Mouse (Mus musculus): Measurements from ENCODE around the gene Calm2. TPM values are rescaled to one million over a fixed set of nuclear protein-coding genes. Genes with fewer than 3 reads are reported as not detected.

Calm2 gene
- polyA plus RNA-seq, 1 experiment from 2014 or later: 3,386 TPM

DNA sequence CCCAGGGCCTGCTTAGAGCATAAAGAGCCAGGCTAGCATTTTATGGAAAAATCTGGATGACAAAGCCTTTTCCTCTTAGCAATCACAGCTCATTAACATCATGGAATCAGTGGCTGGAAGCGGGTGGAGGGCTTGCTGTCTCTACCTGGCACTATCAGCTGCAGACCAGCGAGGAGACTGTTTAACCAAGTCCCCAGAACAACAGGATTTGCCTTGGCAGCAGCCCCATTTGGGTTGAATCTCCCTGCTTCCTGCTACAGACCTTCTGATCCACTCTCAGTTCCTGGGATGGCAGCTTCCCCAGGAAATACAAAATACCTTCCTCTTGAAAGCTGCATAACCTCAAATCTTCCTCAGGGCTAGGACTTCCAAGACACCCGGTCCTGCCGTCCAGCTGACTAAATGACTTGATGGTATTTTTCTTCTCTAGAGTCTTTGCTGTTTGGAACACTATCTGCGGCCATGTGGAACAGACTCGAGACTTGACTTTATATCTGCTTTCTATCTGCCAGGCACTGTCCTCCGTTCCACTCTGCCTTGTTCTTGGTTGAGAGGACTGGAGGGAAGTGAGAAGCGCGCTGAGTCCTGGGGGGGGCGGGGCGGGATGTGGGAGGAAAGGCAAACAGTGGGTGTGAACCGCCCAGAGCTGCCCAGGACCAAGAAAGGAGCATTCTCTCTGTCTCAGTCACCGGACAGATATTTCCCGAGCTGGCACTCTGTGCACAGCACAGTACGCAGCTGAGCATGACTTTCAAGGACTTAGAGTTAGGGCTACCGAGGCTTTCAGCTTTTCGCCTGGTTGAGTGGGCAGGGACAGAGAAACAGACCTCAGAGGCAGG is 12.4 kb upstream of the Calm2 start:
- Histone ChIP-seq H3K4me1 (peaks cover 49% of the 10 kb centered on the region), H3K36me3 (no peaks in the 10 kb centered on the region), H3K9me3 (replicated peaks) (no peaks in the 10 kb centered on the region), H3K9ac (replicated peaks) (peak overlapping the region; percentile 17; the same call in 1 of the 2 replicates), H3K27me3 (replicated peaks) (no peaks in the 10 kb centered on the region), H3K27ac (replicated peaks) (peak overlapping the region; percentile 77), H3K4me2 (peak overlapping the region; percentile 40), H3K4me3 (replicated peaks) (no peak overlapping the region)
- 10% methylated on average over 13 of the region's 17 CpGs for WGBS
- ATAC-seq (ENCODE audit: low FRiP score): peak; percentile 45

DNA sequence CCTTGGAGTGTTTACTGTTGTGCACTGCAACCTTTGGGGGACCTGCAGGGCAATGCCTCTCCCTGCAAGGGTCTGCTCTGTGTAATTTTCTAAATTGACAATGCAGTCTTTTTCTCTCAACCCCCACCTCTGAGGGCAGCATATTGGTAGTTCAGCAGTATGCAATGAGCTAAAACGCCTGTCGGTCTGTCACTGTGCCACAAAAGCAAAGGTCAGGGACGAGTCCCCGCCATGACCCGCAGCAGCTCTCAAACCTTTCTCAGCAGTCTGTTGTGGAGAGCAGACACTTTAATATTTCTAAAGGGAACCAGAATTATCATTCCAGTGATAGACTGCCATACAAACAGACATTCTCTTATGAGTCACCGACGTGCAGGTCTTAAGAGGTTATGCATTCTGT is 11.2 kb upstream of the Calm2 start:
- Histone ChIP-seq H3K4me3 (replicated peaks) (no peak overlapping the region), H3K27ac (replicated peaks) (0 out of 2 replicates have a peak overlapping the region, but pooled peaks have one; percentile 55), H3K4me1 (peaks cover 49% of the 10 kb centered on the region), H3K9ac (replicated peaks) (no peak overlapping the region), H3K9me3 (replicated peaks) (no peaks in the 10 kb centered on the region), H3K27me3 (replicated peaks) (no peaks in the 10 kb centered on the region), H3K4me2 (no peak overlapping the region), H3K36me3 (no peaks in the 10 kb centered on the region)
- WGBS: 33% methylated on average over 7 of the region's 7 CpGs
- no peak for ATAC-seq (ENCODE audit: low FRiP score)

DNA sequence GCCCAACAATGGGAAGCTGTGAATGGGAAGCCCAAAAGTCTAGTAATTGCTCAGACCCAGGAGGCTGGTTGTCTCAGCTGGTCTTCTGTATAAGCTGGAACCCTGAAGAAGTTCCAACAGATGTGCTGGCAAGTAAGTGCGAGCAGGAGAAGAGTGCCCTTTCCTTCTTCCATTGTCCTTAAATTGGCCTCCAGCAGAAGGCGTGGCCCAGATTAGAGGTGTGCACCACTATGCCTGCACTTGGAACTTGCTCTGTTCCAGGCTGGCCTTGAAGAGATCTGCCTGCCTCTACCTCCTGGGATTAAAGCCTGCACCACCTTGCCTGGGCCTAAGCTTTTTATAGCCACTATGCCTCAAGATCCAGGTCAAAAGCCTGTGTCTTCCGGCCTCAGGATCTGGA is 7.4 kb upstream of the Calm2 start:
- Histone ChIP-seq H3K4me3 (replicated peaks) (no peak overlapping the region), H3K27ac (replicated peaks) (no peak overlapping the region), H3K9ac (replicated peaks) (no peak overlapping the region), H3K9me3 (replicated peaks) (no peaks in the 10 kb centered on the region), H3K27me3 (replicated peaks) (no peaks in the 10 kb centered on the region), H3K4me2 (no peak overlapping the region), H3K4me1 (peaks cover 20% of the 10 kb centered on the region), H3K36me3 (no peaks in the 10 kb centered on the region)
- WGBS: 87% methylated on average over 3 of the region's 3 CpGs
- no peak for ATAC-seq (ENCODE audit: low FRiP score)

DNA sequence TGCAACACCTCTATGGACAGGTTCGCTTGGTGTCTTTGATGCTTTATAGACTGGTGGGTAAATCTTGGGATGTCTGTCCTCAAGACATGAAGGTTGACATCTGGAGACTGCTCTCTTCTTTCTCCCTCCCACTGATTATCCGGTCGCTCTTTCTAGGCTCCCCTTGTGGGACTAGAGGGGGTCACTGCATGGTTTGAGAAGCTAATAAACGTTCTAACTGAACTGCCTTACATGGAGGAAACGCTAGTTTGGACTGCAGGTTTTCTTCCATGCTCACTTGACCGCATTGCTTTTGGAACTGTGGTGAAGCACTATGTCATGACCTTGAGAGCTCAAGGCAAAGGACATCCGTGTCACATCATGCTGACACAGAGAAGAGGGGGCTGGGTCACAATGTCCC is 6.6 kb upstream of the Calm2 start:
- no peak for ATAC-seq (ENCODE audit: low FRiP score)
- no peak overlapping the region for H3K9ac ChIP-seq (replicated peaks)
- no peak overlapping the region for H3K4me2 ChIP-seq
- no peak overlapping the region for H3K4me3 ChIP-seq (replicated peaks)
- H3K9me3 ChIP-seq (replicated peaks): no peaks in the 10 kb centered on the region
- no peaks in the 10 kb centered on the region for H3K27me3 ChIP-seq (replicated peaks)
- H3K27ac ChIP-seq (replicated peaks): no peak overlapping the region
- no peaks in the 10 kb centered on the region for H3K36me3 ChIP-seq
- H3K4me1 ChIP-seq: peaks cover 12% of the 10 kb centered on the region
- WGBS: 87% methylated on average over 7 of the region's 7 CpGs

DNA sequence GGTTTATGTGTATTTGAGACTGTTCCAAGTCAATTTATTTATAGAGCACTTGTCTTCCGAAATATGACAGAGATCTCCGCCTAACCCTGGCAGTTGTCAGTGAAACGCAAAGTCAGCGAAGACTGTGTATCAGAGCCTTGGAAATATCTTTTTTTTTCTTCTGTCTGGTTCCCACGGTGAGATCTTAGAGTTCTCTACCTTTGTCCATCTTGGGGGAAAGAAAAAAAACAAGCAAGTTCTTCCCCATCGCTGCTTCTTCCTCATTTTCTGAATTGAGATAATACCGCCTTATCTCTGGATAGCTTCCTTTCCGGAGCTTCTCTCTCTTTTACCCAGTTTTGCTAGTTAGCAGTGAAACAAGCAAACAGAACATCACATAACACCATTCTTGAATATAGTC is 2.1 kb upstream of the Calm2 start:
- peaks cover 17% of the 10 kb centered on the region for H3K4me1 ChIP-seq
- no peaks in the 10 kb centered on the region for H3K36me3 ChIP-seq
- H3K27me3 ChIP-seq (replicated peaks): no peaks in the 10 kb centered on the region
- no peak overlapping the region for H3K4me3 ChIP-seq (replicated peaks)
- WGBS: 86% methylated on average over 8 of the region's 8 CpGs
- H3K9me3 ChIP-seq (replicated peaks): no peaks in the 10 kb centered on the region
- no peak overlapping the region for H3K27ac ChIP-seq (replicated peaks)
- no peak for ATAC-seq (ENCODE audit: low FRiP score)
- H3K9ac ChIP-seq (replicated peaks): no peak overlapping the region
- no peak overlapping the region for H3K4me2 ChIP-seq

DNA sequence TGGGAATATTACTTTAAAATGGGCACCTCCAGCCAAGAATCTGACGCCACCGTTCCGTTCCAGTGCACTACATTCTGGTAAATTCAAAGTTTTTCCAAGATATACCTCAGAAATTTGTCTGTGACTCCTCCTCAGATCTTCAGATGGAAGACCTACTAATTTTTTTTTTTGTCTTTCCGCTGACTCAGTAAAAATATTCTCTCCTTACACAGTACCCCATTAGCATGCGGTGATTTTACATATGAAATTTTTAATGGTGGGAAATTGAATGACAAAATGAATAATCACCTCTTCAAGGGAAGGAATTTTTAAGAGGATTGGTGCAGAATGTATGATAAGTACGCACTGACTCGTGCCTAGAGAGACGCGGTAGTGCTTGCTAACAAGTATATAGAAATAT is 1.6 kb upstream of the Calm2 start:
- no peaks in the 10 kb centered on the region for H3K27me3 ChIP-seq (replicated peaks)
- H3K36me3 ChIP-seq: no peaks in the 10 kb centered on the region
- H3K9me3 ChIP-seq (replicated peaks): no peaks in the 10 kb centered on the region
- WGBS: 85% methylated on average over 9 of the region's 9 CpGs
- peak overlapping the region; percentile 98 for H3K27ac ChIP-seq (replicated peaks)
- H3K4me2 ChIP-seq: no peak overlapping the region
- H3K4me3 ChIP-seq (replicated peaks): no peak overlapping the region
- peaks cover 22% of the 10 kb centered on the region for H3K4me1 ChIP-seq
- H3K9ac ChIP-seq (replicated peaks): no peak overlapping the region
- no peak for ATAC-seq (ENCODE audit: low FRiP score)

DNA sequence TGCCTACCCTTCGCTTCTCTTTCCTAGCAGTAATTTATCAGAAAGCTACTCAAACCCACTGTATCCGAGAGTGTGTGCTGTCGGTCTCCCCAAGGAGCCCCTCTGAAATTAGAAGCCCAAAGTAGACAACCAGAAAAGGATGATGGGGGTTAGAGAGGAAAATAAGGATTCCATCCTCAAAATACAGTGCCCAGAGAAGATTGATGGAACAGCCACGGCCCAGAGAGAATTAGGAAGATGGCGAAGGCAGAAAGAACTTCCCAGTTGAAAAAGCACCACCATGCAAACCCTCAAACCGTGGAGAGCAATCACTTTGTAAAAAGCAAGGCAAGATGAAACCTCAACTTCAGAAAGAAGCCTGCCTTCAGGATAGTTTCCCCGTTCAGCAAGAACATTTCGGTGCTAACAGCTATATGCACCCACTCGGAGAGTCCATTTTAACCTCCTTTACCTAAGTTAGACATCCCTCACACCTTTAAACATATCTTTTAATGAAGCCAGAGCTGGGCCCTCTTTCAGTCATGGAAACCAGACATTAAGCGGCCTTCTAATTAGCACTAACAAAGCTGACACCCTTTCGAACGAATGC is 971 bp upstream of the Calm2 start:
- H3K9me3 ChIP-seq (replicated peaks): no peaks in the 10 kb centered on the region
- peaks cover 29% of the 10 kb centered on the region for H3K4me1 ChIP-seq
- ATAC-seq (ENCODE audit: low FRiP score): no peak
- no peaks in the 10 kb centered on the region for H3K36me3 ChIP-seq
- H3K9ac ChIP-seq (replicated peaks): peak overlapping the region; percentile 99
- peak overlapping the region; percentile 65 for H3K4me2 ChIP-seq
- H3K27ac ChIP-seq (replicated peaks): peak overlapping the region; percentile 98
- H3K27me3 ChIP-seq (replicated peaks): no peaks in the 10 kb centered on the region
- WGBS: 34% methylated on average over 12 of the region's 12 CpGs
- peak overlapping the region; percentile 87 for H3K4me3 ChIP-seq (replicated peaks)

DNA sequence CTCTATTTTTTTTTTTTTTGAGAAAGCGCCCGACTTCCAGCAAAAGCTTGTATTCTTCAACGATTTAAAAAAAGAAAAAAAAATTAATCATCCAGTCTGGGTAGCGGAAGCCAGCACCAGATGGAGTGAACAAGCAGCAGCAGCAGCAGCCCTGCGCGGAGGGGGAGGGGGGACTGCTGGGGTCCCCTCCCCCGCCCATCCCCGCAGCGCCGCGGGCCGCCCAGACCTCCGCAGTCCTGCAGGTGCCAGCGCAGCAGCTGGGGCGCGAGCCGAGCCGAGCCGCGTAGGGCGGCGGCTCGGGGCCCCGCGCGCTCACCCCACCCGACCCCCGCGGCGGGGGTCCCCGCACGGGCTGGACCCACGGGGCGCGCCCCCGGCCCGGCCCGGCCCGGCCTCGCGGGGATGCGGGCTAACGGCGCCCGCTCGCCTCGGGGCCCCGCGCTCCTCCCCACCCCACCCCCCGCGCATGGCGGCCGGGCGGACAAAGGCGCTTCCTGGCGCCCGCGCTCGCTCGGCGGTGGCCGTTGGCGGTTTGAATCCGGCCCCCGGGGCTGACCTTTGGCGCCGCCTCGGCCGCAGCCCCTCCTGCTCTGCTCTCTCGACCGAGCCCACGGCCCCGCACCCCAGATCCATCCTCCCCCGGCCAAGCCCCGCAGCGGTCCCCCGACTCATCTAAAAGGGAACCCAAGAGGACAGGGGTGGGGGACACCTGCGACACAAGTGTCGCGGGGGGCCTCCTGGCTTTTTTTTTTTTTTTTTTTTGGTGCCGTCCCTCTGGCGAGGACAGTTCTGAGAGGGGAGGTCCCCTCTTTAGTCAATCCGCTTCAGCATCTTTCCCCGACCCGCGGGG is 593 bp downstream of the Calm2 start:
- no peaks in the 10 kb centered on the region for H3K36me3 ChIP-seq
- no peaks in the 10 kb centered on the region for H3K27me3 ChIP-seq (replicated peaks)
- peak overlapping the region; percentile 87 for H3K4me3 ChIP-seq (replicated peaks)
- H3K9ac ChIP-seq (replicated peaks): peak overlapping the region; percentile 99
- ATAC-seq (ENCODE audit: low FRiP score): peak; percentile 56
- peak overlapping the region; percentile 98 for H3K27ac ChIP-seq (replicated peaks)
- no peaks in the 10 kb centered on the region for H3K9me3 ChIP-seq (replicated peaks)
- under 1% methylated on average over 72 of the region's 86 CpGs for WGBS
- peaks cover 42% of the 10 kb centered on the region for H3K4me1 ChIP-seq
- H3K4me2 ChIP-seq: peak overlapping the region; percentile 68

DNA sequence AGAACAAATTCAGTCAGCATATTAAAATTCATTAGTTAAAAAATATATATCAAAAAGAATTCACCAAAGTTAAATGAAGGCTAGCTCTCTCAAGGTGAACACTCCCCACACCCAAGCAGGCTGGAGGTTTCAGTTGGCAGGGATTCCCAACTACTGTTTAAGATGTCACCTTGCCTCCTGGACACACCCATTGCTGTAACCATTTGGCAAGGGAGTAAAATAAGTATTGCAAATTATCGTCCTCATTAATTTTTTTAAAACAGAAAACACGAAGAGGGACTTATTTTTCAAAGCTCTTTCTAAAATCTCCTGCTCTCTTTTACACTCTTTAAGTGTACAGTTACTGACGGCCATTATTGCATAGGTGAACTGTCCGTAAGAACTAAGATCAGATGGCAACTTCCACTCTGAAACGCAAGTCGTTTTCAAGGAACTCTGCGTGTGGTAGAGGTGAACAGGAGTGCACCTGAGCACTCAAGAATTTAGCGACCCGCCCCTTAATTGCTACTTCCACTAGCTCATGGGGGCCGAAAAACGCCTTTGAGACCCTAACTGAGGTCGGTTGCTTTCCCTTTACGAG is 1.3 kb downstream of the Calm2 start:
- H3K36me3 ChIP-seq: no peaks in the 10 kb centered on the region
- no peak for ATAC-seq (ENCODE audit: low FRiP score)
- WGBS: under 1% methylated on average over 13 of the region's 13 CpGs

DNA sequence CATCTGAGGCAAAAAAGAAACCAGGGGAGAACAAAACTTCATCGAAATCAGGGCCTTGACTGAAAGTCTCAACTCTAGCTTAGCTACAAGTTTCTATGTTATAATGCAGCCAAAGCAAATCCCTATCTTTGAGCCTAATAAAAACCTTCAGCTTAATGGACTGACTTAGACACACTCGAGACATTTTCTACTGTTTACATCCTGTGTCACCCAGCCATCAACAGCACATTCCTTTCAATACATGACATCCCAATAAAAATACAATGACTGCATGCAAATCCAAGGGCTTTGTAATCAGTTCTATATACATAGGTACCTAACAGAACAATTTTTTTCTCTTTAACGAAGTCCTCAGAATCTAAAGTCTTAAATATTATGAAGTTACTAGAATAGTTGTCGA is 2.0 kb downstream of the Calm2 start:
- Histone ChIP-seq H3K9me3 (replicated peaks) (no peaks in the 10 kb centered on the region), H3K36me3 (no peaks in the 10 kb centered on the region; the same call in 1 of the 2 replicates), H3K4me2 (peak overlapping the region; percentile 57), H3K4me3 (replicated peaks) (peak overlapping the region; percentile 41), H3K4me1 (peaks cover 50% of the 10 kb centered on the region), H3K27me3 (replicated peaks) (no peaks in the 10 kb centered on the region), H3K9ac (replicated peaks) (peak overlapping the region; percentile 4; the same call in 1 of the 2 replicates), H3K27ac (replicated peaks) (no peak overlapping the region)
- no peak for ATAC-seq (ENCODE audit: low FRiP score)
- WGBS: 41% methylated on average over 4 of the region's 4 CpGs

More for the DNA sequence above, 1.3 kb downstream of the Calm2 start:
- Histone ChIP-seq H3K4me3 (replicated peaks) (peak overlapping the region; percentile 87), H3K9ac (replicated peaks) (peak overlapping the region; percentile 99), H3K4me1 (peaks cover 45% of the 10 kb centered on the region), H3K27me3 (replicated peaks) (no peaks in the 10 kb centered on the region), H3K4me2 (peak overlapping the region; percentile 68), H3K27ac (replicated peaks) (peak overlapping the region; percentile 98), H3K9me3 (replicated peaks) (no peaks in the 10 kb centered on the region)

DNA sequence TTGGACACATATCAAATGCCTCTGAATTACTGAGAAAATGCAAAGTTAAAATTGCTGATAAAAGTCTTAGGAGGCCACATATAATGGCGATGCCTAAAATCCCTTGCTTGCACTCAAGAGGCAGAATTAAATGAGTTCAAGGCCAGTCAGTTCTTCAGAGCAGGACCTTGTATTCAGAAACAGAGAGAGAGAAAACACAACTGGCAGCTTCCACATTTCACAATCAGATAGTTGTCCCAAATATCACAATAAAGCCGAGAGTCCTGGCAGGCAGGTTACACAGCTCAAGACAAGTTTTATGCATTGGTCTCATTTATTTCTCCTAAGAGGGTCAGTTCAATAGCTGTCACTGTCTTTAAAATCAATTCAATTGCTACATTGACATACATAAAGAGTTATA is 5.2 kb downstream of the Calm2 start:
- Histone ChIP-seq H3K4me1 (peaks cover 55% of the 10 kb centered on the region), H3K27me3 (replicated peaks) (no peaks in the 10 kb centered on the region), H3K36me3 (no peaks in the 10 kb centered on the region; the same call in 1 of the 2 replicates), H3K27ac (replicated peaks) (no peak overlapping the region), H3K9me3 (replicated peaks) (no peaks in the 10 kb centered on the region), H3K9ac (replicated peaks) (no peak overlapping the region), H3K4me2 (peak overlapping the region; percentile 57), H3K4me3 (replicated peaks) (peak overlapping the region; percentile 10; the same call in 1 of the 2 replicates)
- WGBS: 43% methylated on average over 2 of the region's 2 CpGs
- ATAC-seq (ENCODE audit: low FRiP score): no peak
